Mouse (Mus musculus): ENCODE data around the gene Erg28. TPM values are rescaled to one million over a fixed set of nuclear protein-coding genes. Genes with fewer than 3 reads are reported as not detected.

The Erg28 gene
- 10 to 100 TPM; 10.1 to 11.8 TPM for total RNA-seq (2021)
- long read RNA-seq, experiment 1, transcript Erg28-201 (5 exons, 1,169 nt): major isoform, 9 of 14 reads
- long read RNA-seq, experiment 1, partial matches to known transcripts: 0 of 14 reads
- long read RNA-seq, experiment 1, other reads (novel, unspliced or antisense): 5 of 14 reads
- long read RNA-seq, experiment 2, partial matches to known transcripts: 0 of 3 reads
- long read RNA-seq, experiment 2, other reads (novel, unspliced or antisense): 1 of 3 reads

DNA sequence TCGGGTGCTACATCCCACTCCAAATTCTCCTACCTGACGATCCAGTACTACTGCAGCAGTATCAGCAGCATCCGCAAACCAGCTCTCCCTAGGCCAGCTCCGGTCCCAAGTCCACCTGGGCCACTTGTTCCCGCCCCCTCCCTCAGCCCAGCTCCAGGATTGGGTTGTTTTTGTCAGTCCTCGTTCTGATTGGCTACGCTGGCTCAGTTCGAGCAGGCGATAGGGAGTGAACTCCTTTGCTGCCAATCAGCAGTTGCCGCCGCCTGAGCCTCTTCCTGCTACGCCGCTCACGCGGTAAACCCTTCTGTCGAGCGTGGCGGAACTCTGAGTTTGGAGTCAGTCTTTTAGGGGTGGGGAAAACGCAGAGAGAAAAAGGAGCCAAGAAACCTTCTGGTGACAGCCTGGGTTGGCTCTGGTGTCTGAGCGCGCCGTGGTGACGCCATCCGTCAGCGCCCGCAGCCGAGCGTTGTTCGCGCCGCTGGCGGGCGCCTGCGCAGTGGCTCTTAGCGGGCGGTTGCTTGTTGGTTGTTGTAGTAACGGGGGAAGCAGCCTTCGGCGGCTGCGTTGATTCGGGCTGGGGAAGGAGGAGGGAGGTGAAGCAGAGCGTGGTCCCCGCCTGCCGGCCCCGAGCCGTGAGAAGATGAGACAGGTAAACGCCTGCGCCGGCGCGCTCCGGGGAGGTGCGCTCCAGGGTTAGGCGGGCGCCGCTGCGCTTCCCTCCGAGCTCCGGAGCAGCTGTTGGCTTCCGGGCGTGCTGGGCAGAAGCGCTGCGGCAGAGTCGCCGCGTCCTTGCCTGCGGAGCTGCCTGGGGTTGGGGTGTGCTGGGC lies at the start of gene Erg28, which contains the start of gene Ttll5:
Gene Erg28 (minus strand): TSS at position 113 of the 827 bp plus-strand sequence.
Gene Ttll5 (plus strand): TSS at position 222 of the 827 bp plus-strand sequence.
- peak; percentile 95 for DNase-seq

DNA sequence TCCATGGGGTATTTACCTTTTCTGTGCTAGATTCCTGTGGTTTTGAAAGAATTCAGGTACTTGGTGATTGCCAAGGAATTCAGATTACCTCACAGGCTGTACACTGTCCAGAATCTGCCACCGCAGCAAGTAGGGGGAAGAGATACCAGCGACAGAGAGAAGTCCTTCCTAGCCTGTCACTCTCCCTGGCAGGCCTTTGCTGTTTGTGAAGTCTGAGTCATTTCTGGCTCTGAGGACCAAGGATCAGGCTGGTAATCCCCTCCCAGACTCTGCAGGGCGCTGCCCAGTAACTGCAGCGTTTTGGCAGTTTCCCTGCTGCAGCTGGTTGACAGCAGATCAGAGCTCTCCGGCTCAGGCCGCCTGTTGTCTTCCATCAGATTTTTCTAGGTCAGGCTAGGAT lies 45.1 kb upstream of the Erg28 start:
- peak; percentile 66 for DNase-seq

DNA sequence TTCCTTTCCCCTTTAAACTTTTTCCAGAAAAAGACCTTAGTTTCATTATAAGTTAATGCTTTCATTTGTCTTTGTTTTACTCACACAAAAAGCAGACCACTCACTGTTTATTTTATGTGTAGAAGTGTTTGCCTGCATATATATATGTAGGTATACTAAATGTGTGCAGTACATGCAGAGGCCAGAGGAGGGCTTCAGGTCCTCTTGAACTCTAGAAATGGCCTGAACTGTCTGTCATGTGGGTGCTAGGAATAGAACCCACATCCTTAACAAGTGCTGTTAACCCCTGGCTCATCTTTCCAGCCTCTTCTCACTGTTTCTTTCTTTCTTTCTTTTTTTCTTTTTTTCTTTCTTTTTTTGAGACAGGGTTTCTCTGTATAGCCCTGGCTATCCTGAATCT lies 42.8 kb upstream of the Erg28 start:
- DNase-seq: no peak

DNA sequence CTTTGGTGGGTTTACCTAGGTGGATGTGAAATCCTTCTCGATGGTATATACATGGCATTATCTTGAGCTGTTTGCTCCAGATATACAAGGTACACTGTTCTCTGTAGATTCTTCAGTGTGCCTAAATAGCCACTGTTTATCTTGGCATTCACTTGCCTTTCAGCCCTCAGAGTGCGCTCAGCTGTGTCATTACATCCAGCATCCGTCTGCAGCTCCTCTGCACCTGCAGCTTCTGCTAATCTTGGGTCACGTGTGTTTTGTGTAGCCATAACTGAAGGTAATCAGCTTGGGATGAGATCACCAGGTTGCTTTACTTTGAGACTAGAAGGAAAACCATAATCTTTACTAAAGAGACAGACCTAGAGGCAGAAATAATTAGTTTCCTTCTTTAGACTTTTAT lies 42.3 kb upstream of the Erg28 start:
- DNase-seq: no peak

DNA sequence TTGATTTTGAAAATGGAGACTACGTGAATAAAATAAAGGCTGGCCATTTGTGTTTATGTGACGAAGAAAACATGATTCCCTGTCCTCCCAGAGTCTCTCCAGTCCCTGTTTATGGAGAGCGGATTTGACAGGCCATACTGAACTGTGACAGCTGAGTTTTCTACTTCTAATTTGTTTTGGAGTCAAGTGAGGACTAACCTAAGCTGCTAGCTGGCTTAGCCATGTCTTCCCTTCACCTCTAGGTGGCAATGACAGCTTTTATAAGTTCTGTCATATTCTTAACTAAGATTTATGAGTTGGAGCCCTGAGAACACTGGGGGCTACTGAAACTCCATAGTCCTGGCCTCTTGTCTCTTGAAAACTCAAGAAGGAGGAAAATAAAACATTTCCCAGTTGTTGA lies 41.2 kb upstream of the Erg28 start:
- no peak for DNase-seq

DNA sequence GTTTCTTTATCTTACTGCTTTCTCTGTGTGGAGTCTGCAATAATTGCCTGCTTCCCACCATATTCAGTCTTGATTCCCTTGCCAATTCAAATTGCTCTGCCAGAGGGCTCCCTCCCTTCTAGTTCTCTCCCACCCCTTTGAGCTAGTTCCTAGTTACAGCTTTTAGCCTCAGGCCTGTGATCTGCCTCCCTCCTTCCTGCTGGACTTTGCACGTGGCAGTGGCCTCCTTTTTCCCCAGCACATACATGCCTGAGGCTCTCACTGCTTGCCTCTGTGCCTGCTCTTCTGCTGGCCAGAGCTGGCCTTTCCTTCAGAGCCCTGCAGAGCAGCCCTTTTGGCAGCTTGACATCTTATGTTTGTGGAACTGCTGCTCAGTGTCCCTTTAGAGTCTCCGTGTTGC lies 38.2 kb upstream of the Erg28 start:
- DNase-seq: no peak

DNA sequence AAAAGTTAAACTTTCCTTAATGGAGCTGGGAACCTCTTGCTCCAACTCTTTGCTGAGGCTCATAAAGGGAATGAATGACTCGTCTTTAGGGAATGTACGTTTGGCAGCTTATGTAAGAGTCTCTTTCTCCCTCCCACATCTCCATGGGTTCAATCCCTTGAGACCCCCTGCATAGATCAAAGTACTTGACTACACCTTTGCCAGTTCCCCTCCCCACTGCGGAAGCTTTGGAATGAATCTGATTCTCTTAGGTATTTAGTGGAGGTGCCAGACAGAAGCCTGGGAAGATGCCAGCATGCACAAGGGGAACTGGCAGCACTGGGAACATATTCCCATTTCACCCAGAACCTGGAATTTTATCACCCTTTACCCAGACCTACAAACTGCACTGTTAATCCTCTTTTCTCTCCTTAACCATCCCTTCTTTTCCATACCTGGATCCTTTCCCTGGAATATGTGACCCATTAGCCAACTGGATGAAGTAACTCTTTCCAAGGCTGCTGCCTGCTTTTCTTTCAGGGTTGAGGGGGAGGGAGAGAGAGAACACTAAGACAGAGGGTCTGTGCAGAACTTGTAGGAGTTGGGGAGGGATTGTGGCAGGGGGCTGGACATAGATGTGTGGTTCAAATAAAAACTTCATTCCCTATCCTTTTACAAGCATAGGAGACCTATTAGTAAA lies 35.3 kb upstream of the Erg28 start:
- DNase-seq: no peak

DNA sequence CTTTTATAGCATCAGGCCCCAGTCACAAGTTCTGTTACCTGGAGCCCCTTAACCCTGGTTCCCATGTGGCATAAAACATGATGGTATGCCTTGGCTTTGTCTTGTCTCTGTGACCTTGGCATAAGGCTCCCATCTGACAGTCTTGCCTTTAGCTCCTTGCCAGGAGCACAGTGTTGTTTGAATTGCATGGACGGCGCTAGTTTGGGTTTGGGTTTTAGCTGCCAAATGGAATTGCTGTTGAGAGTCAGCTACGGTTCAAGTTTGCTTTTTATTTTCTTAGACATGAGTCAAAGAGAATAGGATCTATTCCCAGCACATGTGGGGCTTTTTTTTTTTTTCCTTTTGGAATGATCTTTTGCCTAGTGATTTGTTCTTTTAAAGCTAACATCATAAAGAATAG lies 34.8 kb upstream of the Erg28 start:
- DNase-seq: no peak

DNA sequence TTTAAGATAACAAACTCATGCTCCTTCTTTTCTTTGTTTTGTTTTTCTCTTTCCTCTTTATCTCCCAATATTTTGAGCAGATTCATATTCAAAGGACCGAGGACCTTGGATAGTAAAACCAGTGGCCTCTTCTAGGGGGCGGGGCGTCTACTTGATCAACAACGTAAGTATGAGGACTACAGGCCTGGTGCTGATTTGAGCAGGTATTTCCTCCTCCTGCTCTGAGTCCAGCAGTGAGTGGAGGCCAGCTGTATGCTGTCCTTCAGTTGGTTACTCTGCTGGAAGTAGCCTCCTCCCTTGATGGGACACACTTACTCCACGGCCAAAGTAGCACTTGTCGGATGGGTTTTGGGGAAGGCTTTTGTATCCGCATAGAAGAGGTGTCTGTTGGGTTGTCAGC lies 33.0 kb upstream of the Erg28 start:
- DNase-seq: no peak

DNA sequence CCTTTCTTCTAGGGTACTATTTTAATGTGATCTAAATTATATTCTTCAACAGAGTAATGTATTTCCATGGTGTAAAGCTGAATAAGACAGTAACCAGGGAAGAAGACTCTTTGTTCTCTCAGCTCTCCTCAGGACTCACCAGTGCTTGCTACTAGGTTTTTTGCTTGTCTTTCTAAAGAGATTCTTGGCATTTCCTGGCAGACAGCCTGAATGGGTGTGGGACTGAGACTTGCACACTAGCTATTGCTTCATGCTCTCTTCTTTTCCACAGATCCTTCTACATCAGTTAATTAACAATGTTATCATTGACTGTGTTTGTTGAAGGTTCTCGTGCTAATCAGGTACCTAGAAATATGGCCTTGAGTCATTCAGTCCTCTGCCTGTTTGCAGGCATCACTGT lies 29.9 kb upstream of the Erg28 start:
- no peak for DNase-seq

DNA sequence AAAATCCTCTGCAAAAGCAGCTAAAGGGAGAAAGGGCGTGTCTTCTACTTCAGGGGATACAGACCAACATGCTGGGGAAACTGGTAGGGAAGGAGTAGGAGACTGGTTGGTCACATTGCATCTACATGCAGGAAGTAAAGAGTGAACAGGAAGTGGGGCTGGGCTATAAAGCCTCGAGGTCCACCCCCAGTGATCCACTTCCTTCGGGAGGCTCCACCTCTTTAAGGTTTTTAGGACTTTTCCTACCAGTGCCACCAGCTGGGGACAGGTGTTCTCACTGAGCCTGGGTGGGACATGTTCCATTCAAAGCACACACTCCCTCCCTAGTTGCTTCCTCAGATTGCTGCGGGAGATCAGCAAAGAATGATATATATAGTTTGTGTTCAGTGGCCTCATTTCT lies 29.5 kb upstream of the Erg28 start:
- no peak for DNase-seq

DNA sequence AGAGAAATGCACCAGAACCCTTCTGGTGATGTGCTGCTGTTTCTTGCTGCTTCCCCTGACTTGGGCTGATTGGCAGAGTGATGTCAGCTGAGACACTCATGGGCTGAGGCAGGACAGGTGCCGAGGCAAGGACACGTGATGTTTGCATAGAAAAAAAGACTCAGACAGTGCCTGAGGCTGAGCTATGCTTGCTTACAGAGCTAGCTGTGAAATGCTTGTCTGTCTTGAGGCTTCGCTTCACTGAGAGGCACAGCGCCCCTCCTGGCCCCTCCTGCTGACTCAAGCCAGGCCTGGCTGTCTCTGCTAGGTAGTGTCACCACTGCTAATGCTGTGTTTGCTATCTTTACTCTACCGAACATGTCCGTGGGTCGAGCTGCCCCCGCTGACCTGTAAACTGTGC lies 26.3 kb upstream of the Erg28 start:
- no peak for DNase-seq

DNA sequence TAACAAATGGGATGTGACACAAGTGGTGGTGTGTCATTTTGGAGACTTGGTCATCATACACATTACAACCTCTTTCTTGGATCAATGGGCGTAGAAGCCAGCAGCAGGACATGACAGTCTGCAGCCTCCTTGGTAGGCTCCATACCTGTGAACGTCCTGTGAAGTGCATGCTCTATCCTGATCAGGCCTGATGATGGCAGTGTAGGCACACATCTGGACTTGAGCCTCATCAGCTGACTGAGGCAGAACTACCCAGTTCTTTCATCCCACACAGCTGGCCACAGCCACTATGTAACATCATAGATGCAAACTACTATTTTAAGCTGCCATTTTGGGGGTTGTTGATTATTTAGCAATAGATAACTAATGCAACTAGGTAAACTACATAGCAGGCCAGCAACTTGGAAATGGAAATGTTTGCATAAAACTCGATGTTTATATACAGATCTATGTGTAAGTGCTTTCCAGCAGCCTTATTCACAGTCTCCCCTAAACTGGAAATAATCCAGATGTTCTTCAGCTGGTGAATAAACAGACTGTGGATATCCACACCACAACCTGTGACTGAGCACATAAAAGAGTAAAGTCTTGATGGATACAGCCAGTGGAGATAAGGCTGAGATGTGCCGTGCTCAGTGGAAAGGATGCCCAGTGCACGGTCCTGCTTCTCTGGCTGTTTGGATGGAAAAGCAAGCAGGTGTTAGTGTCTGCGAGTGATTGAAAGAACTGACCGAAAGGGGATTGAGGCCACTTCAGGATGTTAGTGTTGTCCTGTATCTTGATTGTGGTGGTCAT lies 24.0 kb upstream of the Erg28 start:
- DNase-seq: peak; percentile 32

DNA sequence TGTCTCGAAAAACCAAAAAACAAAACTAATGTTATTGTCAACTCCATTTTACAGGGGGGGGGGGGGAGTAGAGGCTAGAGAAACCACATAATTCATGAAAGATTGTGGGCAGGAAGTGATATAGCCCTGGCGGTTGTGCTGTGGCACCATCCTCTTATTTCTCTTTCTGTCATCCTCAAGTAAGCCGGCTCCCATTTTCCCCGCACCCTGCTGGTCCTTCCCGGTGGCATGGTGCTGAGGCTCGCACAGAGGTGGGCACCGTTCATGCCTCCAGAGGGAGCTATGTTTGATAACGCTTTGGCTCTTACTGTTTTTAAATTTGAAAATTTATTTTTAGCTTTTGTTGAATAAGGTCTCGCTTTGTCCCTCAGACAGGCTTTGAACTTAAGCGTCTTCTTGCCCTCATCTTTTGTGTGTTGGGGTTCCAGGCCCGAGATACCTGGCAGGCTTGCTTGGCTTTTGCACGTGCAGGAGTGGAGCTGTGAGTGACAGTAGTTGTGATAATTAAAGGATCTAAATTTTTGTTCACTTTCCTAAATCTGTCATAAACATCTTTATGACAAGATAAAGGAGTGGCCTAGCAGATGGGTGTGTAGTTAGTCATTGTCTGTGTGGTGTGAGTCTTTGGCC lies 15.1 kb upstream of the Erg28 start:
- DNase-seq: no peak

DNA sequence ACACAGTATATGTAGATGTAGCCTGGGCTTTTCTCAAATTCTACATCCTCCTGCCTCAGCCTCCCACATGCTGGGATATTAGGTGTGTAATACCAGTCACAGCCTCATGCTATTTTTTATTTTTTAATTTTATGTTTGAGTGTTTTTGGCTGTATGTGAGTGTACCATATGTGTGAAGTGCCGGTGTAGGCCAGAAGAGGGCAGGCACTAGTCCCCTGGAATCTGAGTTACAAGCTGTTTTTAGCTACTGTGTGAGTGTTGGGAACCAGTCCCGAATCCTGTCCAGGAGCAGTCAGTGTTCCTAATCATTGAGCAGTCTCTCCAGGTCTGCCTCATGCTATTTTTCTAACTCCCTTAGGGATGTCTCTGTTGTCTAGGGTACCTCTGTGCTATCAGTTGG lies 13.4 kb upstream of the Erg28 start:
- DNase-seq: no peak

DNA sequence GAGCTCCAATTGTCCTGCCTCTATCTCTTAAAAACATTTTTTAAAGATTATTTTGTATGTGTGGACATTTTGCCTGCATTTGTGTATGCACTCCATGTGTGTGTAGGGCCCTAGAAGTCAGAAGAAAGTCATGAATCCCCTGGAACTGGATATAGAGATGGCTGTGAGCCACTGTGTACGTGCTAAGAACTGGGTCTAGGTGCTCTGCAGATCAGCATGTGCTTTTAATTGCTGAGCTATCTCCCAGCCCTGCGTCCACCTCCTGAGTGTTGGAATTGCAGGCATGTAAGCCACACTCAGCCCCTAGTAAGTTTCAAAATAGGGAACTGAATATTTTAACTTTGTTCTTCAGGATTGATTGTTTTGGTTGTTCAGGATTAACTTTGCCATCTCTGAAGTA lies 10.2 kb upstream of the Erg28 start:
- no peak for DNase-seq

DNA sequence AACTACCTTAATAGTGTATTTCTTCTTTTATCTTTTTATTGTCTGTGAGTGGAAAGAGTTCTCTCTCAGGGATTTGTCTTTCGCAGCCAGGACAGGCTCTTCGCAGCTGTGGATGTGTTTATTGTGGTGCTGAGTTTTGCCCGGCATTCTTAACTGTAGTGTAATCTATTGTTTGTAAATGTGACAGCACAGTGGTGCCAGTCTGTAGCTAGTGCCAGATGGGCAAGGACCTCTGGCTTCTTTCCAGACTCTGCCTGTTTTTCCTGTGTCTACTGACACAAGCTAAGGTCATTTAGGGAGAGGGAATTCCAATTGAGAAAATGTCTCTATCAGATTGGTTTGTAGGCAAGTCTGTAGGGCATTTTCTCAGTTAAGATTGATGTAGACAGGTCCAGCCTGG lies 6.3 kb upstream of the Erg28 start:
- DNase-seq: no peak

DNA sequence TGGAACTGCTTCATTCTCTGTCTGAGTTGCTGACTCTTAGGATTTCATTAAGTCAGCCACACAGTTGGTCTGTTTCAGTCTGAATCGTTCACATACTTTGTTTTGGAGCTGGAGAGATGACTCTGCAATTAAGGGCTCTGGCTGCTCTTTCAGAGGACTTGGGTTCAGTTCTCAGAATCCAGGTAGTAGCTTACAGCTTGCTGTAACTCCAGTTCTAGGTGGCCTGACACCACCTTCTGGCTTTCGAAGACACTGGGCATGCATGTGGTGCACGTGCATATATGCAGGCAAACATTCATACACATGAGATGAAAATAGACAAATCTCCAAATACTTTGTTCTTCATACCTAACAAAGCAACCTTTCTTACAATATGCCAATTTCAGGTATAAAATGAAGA lies 5.5 kb upstream of the Erg28 start:
- DNase-seq: no peak

DNA sequence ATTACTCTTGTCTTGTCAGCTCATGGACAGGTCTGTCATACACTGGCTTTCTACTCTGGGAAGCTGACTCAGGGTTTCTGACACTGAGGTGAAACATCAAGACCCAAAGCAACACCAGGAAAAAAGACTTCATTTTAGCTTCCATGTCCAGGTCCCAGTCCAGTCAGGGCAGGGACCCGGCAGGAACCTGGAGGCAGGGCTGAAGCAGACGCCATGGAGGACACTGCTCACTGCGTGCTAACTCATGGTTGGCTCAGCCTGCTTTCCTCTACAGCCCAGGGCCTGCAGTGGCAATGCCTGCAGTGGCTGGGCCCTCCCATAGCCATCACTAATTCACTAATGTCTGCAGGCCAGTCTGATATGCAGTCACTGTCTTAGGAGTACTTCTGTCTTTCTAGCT lies 4.5 kb upstream of the Erg28 start:
- DNase-seq: no peak

DNA sequence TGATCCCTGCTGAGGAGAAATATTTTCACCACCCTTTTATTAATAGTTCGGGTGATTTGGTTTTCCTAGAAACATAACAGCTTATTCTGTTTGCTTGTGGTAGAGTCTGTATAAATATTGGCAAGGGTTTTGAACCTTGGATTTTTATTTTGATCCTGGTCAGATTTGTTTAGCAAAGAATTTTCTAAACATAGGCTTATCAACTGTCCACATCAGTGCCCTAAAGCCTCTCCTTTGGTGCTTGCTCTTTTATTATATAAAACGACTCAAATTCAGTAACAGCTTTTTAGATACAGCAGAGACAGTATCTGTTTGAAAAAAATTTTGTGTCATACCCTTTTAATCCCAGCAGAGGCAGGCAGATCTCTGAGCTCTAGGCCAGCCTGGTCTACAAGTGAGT lies 1.5 kb upstream of the Erg28 start:
- no peak for DNase-seq

DNA sequence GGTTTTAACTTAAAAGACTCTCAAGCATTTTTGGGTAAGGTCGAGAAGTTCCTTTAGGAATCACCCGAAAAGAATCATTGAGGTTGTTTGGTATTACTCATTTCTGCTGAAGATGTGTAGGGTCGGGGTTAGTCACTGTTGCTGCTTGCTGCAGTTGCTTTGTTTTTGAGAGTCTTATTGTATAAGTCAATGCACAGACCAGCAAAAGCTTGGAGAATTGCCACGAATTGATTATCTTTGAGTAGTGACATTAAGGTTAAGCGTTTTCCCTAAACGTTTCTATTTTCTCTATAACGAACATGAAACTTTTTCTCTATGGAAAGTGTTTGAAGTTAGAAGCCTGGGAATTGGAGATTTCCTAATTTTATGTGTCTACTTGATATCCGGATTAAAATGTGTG lies 1.0 kb upstream of the Erg28 start:
- no peak for DNase-seq

DNA sequence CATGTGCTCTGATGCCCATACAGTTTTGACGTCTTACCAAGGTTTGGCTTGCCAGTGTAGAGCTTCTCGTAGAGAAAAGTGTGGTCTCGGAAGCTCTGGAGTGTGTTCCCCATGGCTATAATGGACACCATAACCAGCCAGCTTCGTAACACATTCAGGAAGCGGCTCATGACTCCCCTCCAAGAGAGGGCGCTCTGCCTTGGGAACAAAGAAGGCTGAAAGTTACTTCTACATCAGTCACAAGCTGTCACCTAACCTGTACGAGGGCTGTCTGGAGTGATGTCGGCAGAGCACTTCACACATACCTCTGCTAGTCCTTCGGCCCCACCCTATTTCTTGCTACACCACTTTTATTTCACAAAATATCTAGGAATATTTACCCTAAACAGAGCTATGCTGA lies 2.3 kb downstream of the Erg28 start:
- DNase-seq: no peak

Measured in gastrocnemius, postnatal 10 days (tissue).